Mouse (Mus musculus) intestine, postnatal 0 days (tissue): Measurements from ENCODE around the gene Nlgn2. TPM values are rescaled to one million over a fixed set of nuclear protein-coding genes. Genes with fewer than 3 reads are reported as not detected.

Experiments
- ATAC-seq: fragments of 200-750 bp; cut with Nextera tagmentation; 2 replicates; pipeline ENCODE4 v1.8.0; 2017; ENCODE audit warnings: mild to moderate bottlenecking, moderate TSS enrichment, moderate library complexity
- H3K27ac ChIP-seq: fragments of 300-500 bp; sonication (generic); 2 replicates; pipeline ENCODE4 v1.5.1; 2014; ENCODE audit warnings: mild to moderate bottlenecking, low read depth, low read length, moderate library complexity
- H3K27me3 ChIP-seq: fragments of 300-500 bp; sonication (generic); replicated peaks from 2 replicates; pipeline ENCODE4 v1.6.1; 2014; ENCODE audit warnings: low read length, mixed read lengths; ENCODE audit not compliant: control insufficient read depth, insufficient read depth
- H3K36me3 ChIP-seq: fragments of 300-500 bp; sonication (generic); 2 replicates; pipeline ENCODE4 v1.6.1; 2014; ENCODE audit warnings: mild to moderate bottlenecking, moderate library complexity; ENCODE audit not compliant: control insufficient read depth, insufficient read depth
- H3K4me1 ChIP-seq: fragments of 300-500 bp; sonication (generic); replicated peaks from 2 replicates; pipeline ENCODE4 v1.6.1; 2014; ENCODE audit warnings: antibody characterized with exemption, low read length, mixed read lengths; ENCODE audit not compliant: control insufficient read depth, insufficient read depth
- H3K4me2 ChIP-seq: fragments of 300-500 bp; sonication (generic); replicated peaks from 2 replicates; pipeline ENCODE4 v1.6.1; 2014; ENCODE audit warnings: low read depth, mild to moderate bottlenecking, moderate library complexity
- H3K4me3 ChIP-seq: fragments of 300-500 bp; sonication (generic); 2 replicates; pipeline ENCODE4 v1.5.1; 2014; ENCODE audit warnings: low read depth, low read length
- H3K9ac ChIP-seq: fragments of 300-500 bp; sonication (generic); 2 replicates; pipeline ENCODE4 v1.6.1; 2014; ENCODE audit warnings: mild to moderate bottlenecking, low read depth, low read length
- H3K9me3 ChIP-seq: fragments of 300-500 bp; sonication (generic); 2 replicates; pipeline ENCODE4 v1.6.1; 2016; ENCODE audit warnings: mixed run types; ENCODE audit not compliant: control insufficient read depth
- CTCF ChIP-seq: sonication (generic); IDR thresholded peaks from 2 replicates; pipeline ENCODE4 v1.5.1; 2016; ENCODE audit warnings: low read depth, mild to moderate bottlenecking, control low read depth, antibody characterized with exemption, moderate library complexity
- WGBS: fragments of 180-500 bp; shearing (Covaris S2); extraction: QIAGEN DNeasy Blood & Tissue Kit; methylation state at CpG from one replicate; pipeline ENCODE4 v1.1.7; 2014; 5-methylcytosine and 5-hydroxymethylcytosine counted together
- polyA plus RNA-seq: library from polyadenylated mRNA; unstranded; fragments of >200 nt; fragmentation: Nextera tagmentation; extraction: Ambion mirVana; gene quantifications from 2 replicates; pipeline ENCODE4 v1.2.1, GENCODE M21; 2015

Gene Nlgn2
- polyA plus RNA-seq, 1 experiment from 2014 or later: 1.8 TPM

DNA sequence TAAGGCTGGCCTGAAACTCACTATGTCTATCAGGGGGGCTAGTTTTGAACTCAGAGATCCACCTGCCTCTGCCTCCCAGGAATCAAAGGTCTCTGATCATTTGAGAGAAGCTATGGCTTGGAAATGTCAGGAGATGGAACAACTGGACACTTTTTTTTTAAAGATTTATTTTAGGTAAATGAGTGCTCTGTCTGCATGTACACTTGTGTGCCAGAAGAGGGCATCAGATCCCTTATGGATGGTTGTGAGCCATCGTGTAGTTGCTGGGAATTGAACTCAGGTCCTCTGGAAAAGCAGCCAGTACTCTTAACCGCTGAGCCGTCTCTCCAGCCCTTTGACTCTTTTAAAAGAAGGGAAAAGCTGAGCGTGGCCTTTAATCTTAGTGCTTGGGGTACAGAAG lies 31.2 kb downstream of the Nlgn2 start:
- 83% methylated on average over 4 of the region's 4 CpGs for WGBS
- H3K27me3 ChIP-seq: 0 out of 2 replicates have a peak, but pooled peaks cover 2% of the 10 kb centered on the region
- no peak overlapping the region for H3K4me3 ChIP-seq
- no peak overlapping the region for H3K4me2 ChIP-seq
- no peak for ATAC-seq
- H3K27ac ChIP-seq: no peak overlapping the region
- no peak overlapping the region for H3K9ac ChIP-seq
- peak; percentile 39 for TF ChIP-seq CTCF
- H3K4me1 ChIP-seq: peaks cover 4% of the 10 kb centered on the region; the same call in 1 of the 2 replicates
- H3K9me3 ChIP-seq: no peaks in the 10 kb centered on the region
- no peaks in the 10 kb centered on the region for H3K36me3 ChIP-seq

DNA sequence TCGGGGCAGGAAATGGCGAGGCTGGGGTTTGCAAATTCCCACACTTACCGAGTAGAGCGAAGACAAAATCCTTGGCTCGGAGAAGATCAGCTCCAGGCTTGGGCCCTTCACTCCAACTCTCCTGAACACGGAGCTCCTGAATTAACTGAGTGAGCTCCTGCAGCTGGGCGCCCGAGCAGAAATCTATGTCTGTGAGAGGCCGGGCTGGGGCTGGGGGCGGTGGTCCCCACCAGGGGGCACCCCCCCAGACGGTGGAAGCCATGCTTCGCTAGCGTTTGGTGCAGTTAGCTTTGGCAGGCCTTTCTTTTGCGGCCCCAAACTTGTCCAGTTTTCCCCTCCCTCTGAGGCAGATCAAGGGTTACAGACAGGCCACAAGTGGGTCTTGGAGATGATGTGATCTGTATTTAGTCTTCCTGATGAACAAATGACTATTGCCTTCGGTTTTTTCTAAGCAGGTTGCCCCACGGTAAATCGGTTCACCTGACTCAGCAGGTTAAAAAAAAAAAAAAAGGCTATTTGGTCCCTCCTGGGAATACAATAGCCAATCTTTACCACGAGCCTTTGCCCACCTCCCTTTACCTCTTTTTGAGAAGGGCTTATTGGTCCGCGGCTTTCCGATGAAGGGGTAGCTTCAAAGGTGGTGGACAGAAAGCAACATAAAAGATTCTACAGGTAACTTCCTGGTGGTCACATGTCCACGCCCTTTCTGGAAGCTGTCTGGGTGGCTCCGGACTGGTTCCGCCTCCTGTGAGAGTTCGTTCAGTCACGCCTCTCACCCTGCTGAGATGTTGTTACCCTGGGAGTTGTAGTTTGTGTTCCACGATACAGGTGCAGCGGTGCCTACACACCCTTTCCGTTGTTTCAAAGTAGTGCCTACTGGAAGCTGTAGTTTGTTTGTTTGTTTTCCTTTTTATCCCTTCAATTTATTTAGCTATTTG lies 32.3 kb downstream of the Nlgn2 start, which contains the start of gene Tmem102:
TSS of gene Tmem102 (minus strand) at position 653 of the 938 bp plus-strand sequence.
- H3K27ac ChIP-seq: peak within 1 kb of the TSS; percentile 55
- peak; percentile 64 for ATAC-seq

DNA sequence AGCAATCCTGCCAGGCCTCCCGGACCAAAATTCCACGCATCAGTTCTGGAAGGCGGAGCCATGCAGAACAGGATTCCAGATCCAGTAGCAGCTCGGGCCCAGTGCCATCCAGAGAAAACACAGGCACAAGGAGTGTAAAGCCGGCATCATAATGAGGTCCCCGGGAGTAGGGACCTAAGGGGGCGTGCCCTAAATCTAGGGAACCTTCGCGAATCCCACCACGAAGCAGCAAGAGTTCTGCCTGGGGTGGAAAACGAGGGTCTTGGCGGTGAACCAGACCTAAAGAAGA lies 33.0 kb downstream of the Nlgn2 start:
- Histone ChIP-seq H3K36me3 (no peaks in the 10 kb centered on the region), H3K27ac (peak overlapping the region; percentile 55), H3K27me3 (peaks cover 13% of the 10 kb centered on the region; the same call in 1 of the 2 replicates), H3K4me2 (peak overlapping the region; percentile 90), H3K4me3 (peak overlapping the region; percentile 55), H3K9me3 (no peaks in the 10 kb centered on the region), H3K4me1 (peaks cover 13% of the 10 kb centered on the region; the same call in 1 of the 2 replicates), H3K9ac (peak overlapping the region; percentile 38)
- 9% methylated on average over 12 of the region's 12 CpGs for WGBS
- ATAC-seq: no peak
- no peak for TF ChIP-seq CTCF

More for the DNA sequence above, 32.3 kb downstream of the Nlgn2 start, which contains the start of gene Tmem102:
- H3K27me3 ChIP-seq: peaks cover 12% of the 10 kb centered on the region; the same call in 1 of the 2 replicates
- H3K4me1 ChIP-seq: peaks cover 13% of the 10 kb centered on the region; the same call in 1 of the 2 replicates
- H3K4me3 ChIP-seq: peak within 1 kb of the TSS; percentile 55
- peak within 1 kb of the TSS; percentile 46 for H3K9ac ChIP-seq
- peak; percentile 24; the same call in 1 of the 2 replicates for TF ChIP-seq CTCF
- peak within 1 kb of the TSS; percentile 90 for H3K4me2 ChIP-seq
- no peaks in the 10 kb centered on the region for H3K36me3 ChIP-seq
- H3K9me3 ChIP-seq: no peaks in the 10 kb centered on the region
- 12% methylated on average over 29 of the region's 29 CpGs for WGBS

DNA sequence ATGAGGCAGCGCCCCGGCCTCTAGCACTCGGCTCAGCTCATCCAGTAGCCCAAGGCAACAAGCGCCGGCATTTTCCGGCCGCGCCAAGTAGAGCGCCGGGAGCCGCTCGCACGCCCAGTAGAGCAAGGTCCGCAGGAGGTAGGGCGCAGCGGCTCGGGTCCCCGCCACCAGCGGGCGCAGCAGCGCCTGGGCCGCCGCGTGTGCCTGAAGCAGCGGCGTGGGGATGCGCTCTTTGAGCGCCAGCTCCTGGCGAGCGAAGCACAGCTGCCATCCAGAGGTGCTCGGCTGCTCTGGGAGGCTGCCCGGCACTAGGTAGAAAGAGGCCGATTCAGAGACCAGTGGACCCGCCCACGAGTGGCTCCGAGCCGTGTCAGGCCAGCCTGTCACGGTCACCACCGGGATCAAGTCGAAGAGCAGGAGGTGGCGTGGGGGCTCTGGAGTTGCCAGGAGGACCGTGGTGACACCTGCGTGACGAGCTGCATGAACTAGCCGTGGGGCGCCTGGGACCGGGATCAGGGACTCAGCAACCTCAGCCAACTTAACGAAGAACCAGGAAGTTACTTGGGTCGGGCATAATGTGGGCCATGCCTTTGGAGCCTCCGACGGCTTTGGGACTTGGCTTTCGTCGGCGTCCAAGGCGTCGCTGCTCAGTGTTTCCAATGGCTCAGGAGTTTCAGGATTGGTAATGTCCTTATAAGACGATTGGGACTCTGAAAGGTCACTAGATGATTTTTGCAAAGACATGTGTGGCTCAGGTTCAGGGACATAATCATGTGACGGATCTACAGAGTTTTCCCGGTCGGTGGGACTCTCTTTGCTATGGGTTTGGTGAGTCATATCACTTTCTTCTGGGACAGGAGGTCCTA lies 33.6 kb downstream of the Nlgn2 start:
- Histone ChIP-seq H3K27ac (peak overlapping the region; percentile 55), H3K4me1 (peaks cover 13% of the 10 kb centered on the region; the same call in 1 of the 2 replicates), H3K4me3 (peak overlapping the region; percentile 55)

DNA sequence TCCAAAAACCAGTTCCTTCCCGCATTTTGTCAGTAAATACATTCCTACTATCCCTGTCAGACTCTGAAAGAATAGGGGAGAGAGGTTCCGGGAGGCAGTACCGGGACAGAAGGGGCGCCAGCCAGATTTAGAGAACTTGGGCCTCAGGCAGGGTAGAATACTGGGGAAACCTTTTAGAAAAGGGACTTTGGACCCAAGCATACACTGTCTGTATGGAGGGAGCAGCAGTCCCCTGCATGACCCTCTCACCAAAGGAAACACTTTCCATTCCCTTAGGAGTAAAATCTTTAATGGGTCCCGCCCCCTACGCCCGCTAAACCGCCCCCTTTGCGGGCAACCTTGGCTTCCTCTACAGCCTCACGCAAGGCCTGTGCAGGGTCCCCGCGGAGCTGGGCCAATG lies 34.3 kb downstream of the Nlgn2 start:
- H3K9ac ChIP-seq: peak overlapping the region; percentile 46
- peak; percentile 39 for ATAC-seq
- H3K27me3 ChIP-seq: peaks cover 13% of the 10 kb centered on the region; the same call in 1 of the 2 replicates
- peak overlapping the region; percentile 55 for H3K4me3 ChIP-seq
- no peaks in the 10 kb centered on the region for H3K36me3 ChIP-seq
- no peaks in the 10 kb centered on the region for H3K9me3 ChIP-seq
- peak overlapping the region; percentile 55 for H3K27ac ChIP-seq
- H3K4me1 ChIP-seq: peaks cover 13% of the 10 kb centered on the region; the same call in 1 of the 2 replicates
- WGBS: 2% methylated on average over 12 of the region's 12 CpGs
- H3K4me2 ChIP-seq: peak overlapping the region; percentile 90
- TF ChIP-seq CTCF: no peak

More for the DNA sequence above, 33.6 kb downstream of the Nlgn2 start:
- peak overlapping the region; percentile 46 for H3K9ac ChIP-seq
- no peaks in the 10 kb centered on the region for H3K36me3 ChIP-seq
- TF ChIP-seq CTCF: peak; percentile 94
- H3K9me3 ChIP-seq: no peaks in the 10 kb centered on the region
- H3K4me2 ChIP-seq: peak overlapping the region; percentile 90
- ATAC-seq: peak; percentile 85
- 1% methylated on average over 60 of the region's 60 CpGs for WGBS
- peaks cover 13% of the 10 kb centered on the region; the same call in 1 of the 2 replicates for H3K27me3 ChIP-seq
